Mouse (Mus musculus) stomach, embryonic 14.5 days (tissue): ENCODE data around the gene Ptpn13. TPM values are rescaled to one million over a fixed set of nuclear protein-coding genes. Genes with fewer than 3 reads are reported as not detected.
A peak's percentile ranks its signal among the peaks of the same experiment; 100 is the strongest.

Experiments
- ATAC-seq: fragments of 200-750 bp; cut with Nextera tagmentation; 2 replicates; pipeline ENCODE4 v1.8.0; 2017; ENCODE audit warnings: low read depth, moderate TSS enrichment; ENCODE audit not compliant: insufficient number of reproducible peaks, insufficient read depth, low FRiP score
- H3K27ac ChIP-seq: fragments of 300-500 bp; sonication (generic); 2 replicates; pipeline ENCODE4 v1.5.1; 2014; ENCODE audit warnings: mild to moderate bottlenecking, low read length, moderate library complexity, mixed read lengths
- H3K27me3 ChIP-seq: fragments of 300-500 bp; sonication (generic); 2 replicates; pipeline ENCODE4 v1.6.1; 2014; ENCODE audit warnings: low read length, control low read depth, mixed read lengths; ENCODE audit not compliant: control insufficient read depth, insufficient read depth
- H3K36me3 ChIP-seq: fragments of 300-500 bp; sonication (generic); 2 replicates; pipeline ENCODE4 v1.6.1; 2014; ENCODE audit warnings: mild to moderate bottlenecking, control low read depth, low read length, moderate library complexity, mixed read lengths; ENCODE audit not compliant: control insufficient read depth, insufficient read depth
- H3K4me1 ChIP-seq: fragments of 300-500 bp; sonication (generic); 2 replicates; pipeline ENCODE4 v1.6.1; 2014; ENCODE audit warnings: low read length, control low read depth, mixed read lengths; ENCODE audit not compliant: control insufficient read depth, insufficient read depth
- H3K4me2 ChIP-seq: fragments of 300-500 bp; sonication (generic); replicated peaks from 2 replicates; pipeline ENCODE4 v1.6.1; 2014; ENCODE audit warnings: low read depth, low read length, control low read depth
- H3K4me3 ChIP-seq: fragments of 300-500 bp; sonication (generic); 2 replicates; pipeline ENCODE4 v1.5.1; 2014; ENCODE audit warnings: low read depth, low read length, control low read depth
- H3K9ac ChIP-seq: fragments of 300-500 bp; sonication (generic); replicated peaks from 2 replicates; pipeline ENCODE4 v1.6.1; 2014; ENCODE audit warnings: low read depth, mild to moderate bottlenecking, control low read depth, low read length, moderate library complexity, mixed read lengths
- H3K9me3 ChIP-seq: fragments of 300-500 bp; sonication (generic); 2 replicates; pipeline ENCODE4 v1.6.1; 2016; ENCODE audit warnings: low read depth, low read length, control low read depth; ENCODE audit not compliant: control insufficient read depth
- WGBS: fragments of 180-500 bp; shearing (Covaris S2); extraction: QIAGEN DNeasy Blood & Tissue Kit; methylation state at CpG from one replicate; pipeline ENCODE4 v1.1.7; 2014; 5-methylcytosine and 5-hydroxymethylcytosine counted together
- polyA plus RNA-seq: library from polyadenylated mRNA; unstranded; fragments of >200 nt; fragmentation: Nextera tagmentation; extraction: Ambion mirVana; gene quantifications from 2 replicates; pipeline ENCODE4 v1.2.1, GENCODE M21; 2014

Gene Ptpn13
- polyA plus RNA-seq, 1 experiment from 2014 or later: 28.5 TPM

DNA sequence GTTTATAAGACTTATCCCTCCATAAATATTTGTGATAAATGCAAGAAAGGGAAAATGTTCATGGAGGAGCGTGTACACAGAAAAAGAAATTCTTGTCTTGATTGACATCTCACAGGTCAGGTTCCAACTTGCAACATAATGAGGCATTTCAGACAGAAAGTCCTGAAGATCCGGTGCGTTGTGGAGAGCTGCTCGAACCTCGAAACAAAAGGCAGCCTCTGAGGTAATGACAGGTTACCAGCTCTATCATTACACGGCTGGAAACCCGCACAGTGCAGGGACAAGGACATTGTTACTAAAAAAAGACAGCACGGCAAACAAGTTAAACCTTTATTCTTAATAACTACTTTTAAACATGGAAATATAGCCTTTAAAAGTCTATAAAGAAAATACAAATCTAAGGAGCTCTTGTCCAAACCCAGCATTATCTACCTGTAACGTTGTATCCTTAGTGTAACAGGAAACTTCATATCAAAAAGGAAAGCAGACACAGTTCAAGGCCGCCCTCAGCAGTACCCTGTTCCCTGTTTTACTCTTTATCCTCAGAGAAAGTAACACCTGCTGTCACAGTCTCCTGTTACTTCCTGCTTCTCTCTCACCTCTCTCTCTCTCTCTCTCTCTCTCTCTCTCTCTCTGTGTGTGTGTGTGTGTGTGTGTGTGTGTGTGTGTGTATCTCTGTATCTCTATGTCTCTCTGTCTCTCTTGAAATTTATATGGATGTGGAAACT is 12.8 kb upstream of the Ptpn13 start:
- H3K9ac ChIP-seq: no peak overlapping the region
- ATAC-seq: no peak
- WGBS: 51% methylated on average over 10 of the region's 10 CpGs
- H3K27me3 ChIP-seq: no peaks in the 10 kb centered on the region
- H3K4me3 ChIP-seq: no peak overlapping the region
- no peaks in the 10 kb centered on the region for H3K9me3 ChIP-seq
- no peak overlapping the region for H3K4me2 ChIP-seq
- no peaks in the 10 kb centered on the region for H3K4me1 ChIP-seq
- H3K36me3 ChIP-seq: no peaks in the 10 kb centered on the region
- 0 out of 2 replicates have a peak overlapping the region, but pooled peaks have one; percentile 21 for H3K27ac ChIP-seq

GRCm38 (mm10) chr5:103414542-103414941 is 10.4 kb upstream of the Ptpn13 start:
- no peaks in the 10 kb centered on the region for H3K27me3 ChIP-seq
- H3K4me2 ChIP-seq: no peak overlapping the region
- H3K27ac ChIP-seq: no peak overlapping the region
- 79% methylated on average over 3 of the region's 3 CpGs for WGBS
- no peaks in the 10 kb centered on the region for H3K36me3 ChIP-seq
- no peaks in the 10 kb centered on the region for H3K9me3 ChIP-seq
- no peak for ATAC-seq
- H3K4me1 ChIP-seq: 0 out of 2 replicates have a peak, but pooled peaks cover 6% of the 10 kb centered on the region
- H3K4me3 ChIP-seq: no peak overlapping the region
- H3K9ac ChIP-seq: no peak overlapping the region

GRCm38 (mm10) chr5:103418009-103418408 is 7.0 kb upstream of the Ptpn13 start:
- H3K4me3 ChIP-seq: no peak overlapping the region
- no peak overlapping the region for H3K4me2 ChIP-seq
- no peak overlapping the region for H3K9ac ChIP-seq
- H3K27ac ChIP-seq: no peak overlapping the region
- whole genome bisulfite sequencing: 60% methylated on average over 9 of the region's 9 CpGs
- H3K4me1 ChIP-seq: peaks cover 16% of the 10 kb centered on the region; the same call in 1 of the 2 replicates
- ATAC-seq: 0 out of 2 replicates have a peak, but pooled peaks have one; percentile 56
- no peaks in the 10 kb centered on the region for H3K36me3 ChIP-seq
- H3K27me3 ChIP-seq: no peaks in the 10 kb centered on the region
- no peaks in the 10 kb centered on the region for H3K9me3 ChIP-seq

DNA sequence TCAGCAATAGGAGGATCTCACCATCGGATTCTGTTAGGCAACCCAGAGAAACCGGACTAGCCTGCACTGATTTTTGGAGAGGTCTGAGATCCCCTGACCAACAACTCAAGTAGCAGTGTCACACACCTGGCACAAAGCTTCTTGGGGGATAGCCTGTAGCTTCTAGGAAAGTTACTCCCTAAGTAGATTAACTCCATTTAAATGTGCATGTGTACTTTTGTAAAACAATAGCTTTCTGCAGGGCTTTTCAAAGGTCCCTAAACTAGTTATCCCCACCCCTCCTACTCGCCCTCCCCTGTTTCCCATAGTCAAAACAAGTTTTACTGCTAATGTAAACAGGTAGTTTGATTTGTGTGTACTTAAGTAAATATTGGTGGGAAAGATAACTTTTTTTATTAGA is 6.1 kb upstream of the Ptpn13 start:
- Histone ChIP-seq H3K27ac (no peak overlapping the region), H3K4me2 (no peak overlapping the region), H3K36me3 (no peaks in the 10 kb centered on the region), H3K27me3 (no peaks in the 10 kb centered on the region), H3K9me3 (no peaks in the 10 kb centered on the region), H3K4me3 (no peak overlapping the region), H3K4me1 (peaks cover 16% of the 10 kb centered on the region; the same call in 1 of the 2 replicates), H3K9ac (no peak overlapping the region)
- 62% methylated on average over 3 of the region's 3 CpGs for WGBS
- no peak for ATAC-seq

DNA sequence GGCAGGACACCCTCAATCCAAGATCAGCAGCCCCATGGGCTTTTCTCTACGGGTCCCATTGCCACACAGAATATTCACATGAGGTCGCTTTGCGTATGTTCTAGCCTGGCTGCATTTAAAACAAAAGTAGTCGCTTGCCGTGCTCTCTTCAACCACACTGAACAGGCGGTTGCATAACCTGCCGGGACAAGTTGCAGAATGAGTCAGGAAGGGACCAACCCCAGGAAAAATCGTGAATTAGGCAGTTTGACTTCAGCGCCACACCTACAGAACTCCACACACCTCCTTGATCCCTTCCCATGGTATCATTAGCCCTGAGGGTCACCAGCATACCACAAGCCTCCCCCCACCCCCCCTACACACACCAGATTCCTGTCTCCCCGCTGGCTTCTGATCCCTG is 4.4 kb upstream of the Ptpn13 start:
- 48% methylated on average over 10 of the region's 10 CpGs for WGBS
- no peak overlapping the region for H3K4me2 ChIP-seq
- no peak for ATAC-seq
- no peak overlapping the region for H3K4me3 ChIP-seq
- no peaks in the 10 kb centered on the region for H3K9me3 ChIP-seq
- peak overlapping the region; percentile 74 for H3K27ac ChIP-seq
- H3K27me3 ChIP-seq: no peaks in the 10 kb centered on the region
- H3K36me3 ChIP-seq: no peaks in the 10 kb centered on the region
- H3K9ac ChIP-seq: no peak overlapping the region
- peaks cover 16% of the 10 kb centered on the region; the same call in 1 of the 2 replicates for H3K4me1 ChIP-seq

DNA sequence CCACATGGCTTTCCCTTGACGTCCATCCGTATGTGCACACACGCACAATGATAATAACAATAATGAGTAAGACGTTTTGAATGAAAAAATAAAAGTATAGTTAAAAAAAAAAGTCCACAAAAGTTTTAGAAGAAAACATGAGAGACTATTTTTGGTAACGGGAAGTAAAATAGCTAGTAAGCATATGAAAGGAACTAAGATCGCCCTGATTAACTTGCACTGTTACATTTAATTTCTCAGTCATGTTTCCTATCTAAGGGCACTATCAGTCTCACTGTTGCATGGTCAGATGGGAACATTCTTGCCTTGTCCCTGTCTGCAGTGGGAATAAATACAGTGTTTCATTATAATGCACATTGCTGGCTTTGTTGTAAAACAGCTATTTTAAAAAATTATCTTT is 2.4 kb upstream of the Ptpn13 start:
- Histone ChIP-seq H3K9me3 (no peaks in the 10 kb centered on the region), H3K4me3 (no peak overlapping the region), H3K36me3 (no peaks in the 10 kb centered on the region), H3K4me2 (no peak overlapping the region), H3K9ac (no peak overlapping the region), H3K4me1 (peaks cover 30% of the 10 kb centered on the region; the same call in 1 of the 2 replicates), H3K27ac (no peak overlapping the region), H3K27me3 (no peaks in the 10 kb centered on the region)
- ATAC-seq: no peak
- WGBS: 77% methylated on average over 6 of the region's 6 CpGs

DNA sequence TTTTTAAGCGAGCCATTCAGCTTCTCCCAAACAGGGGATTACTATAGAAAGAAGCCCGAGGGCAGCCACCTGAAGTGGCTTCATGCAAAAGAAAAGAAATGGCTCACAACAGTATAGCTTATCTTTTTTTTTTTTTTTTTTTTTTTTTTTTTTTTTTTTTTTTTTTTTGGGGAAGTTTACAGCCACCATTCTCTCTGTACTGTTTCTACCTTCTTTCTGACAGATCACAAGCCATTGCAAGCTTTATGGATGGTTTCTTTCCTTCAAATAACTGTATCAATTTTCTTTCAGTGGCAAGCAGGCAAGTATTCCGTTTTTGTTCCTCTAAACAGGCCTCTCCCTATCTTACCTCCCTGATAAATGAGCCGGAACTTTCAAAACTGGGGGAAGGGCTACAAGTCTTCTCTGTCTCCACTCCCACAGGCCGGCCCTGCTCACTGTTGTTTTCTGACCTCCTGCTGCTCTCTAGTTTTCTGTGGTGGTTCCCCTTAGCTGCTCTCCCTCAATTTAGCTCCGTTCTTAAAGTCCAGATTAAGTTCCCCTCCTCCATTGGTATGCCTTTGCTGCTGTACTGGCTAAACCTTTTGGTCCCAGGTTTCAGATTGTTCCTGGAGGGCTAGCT is 1.6 kb upstream of the Ptpn13 start:
- Histone ChIP-seq H3K4me1 (peaks cover 30% of the 10 kb centered on the region; the same call in 1 of the 2 replicates), H3K9ac (no peak overlapping the region), H3K36me3 (no peaks in the 10 kb centered on the region), H3K27ac (peak overlapping the region; percentile 64; the same call in 1 of the 2 replicates), H3K27me3 (no peaks in the 10 kb centered on the region), H3K4me2 (no peak overlapping the region; the same call in 1 of the 2 replicates), H3K9me3 (no peaks in the 10 kb centered on the region), H3K4me3 (no peak overlapping the region)
- 0 out of 2 replicates have a peak, but pooled peaks have one; percentile 16 for ATAC-seq
- WGBS: 28% methylated on average over 6 of the region's 6 CpGs

- 24% methylated on average over 5 of the region's 5 CpGs for WGBS
- H3K27me3 ChIP-seq: no peaks in the 10 kb centered on the region
- ATAC-seq: no peak
- peak overlapping the region; percentile 85 for H3K4me2 ChIP-seq
- no peak overlapping the region for H3K9ac ChIP-seq
- H3K4me3 ChIP-seq: peak overlapping the region; percentile 90
- no peaks in the 10 kb centered on the region for H3K9me3 ChIP-seq
- H3K4me1 ChIP-seq: peaks cover 26% of the 10 kb centered on the region; the same call in 1 of the 2 replicates
- peak overlapping the region; percentile 64; the same call in 1 of the 2 replicates for H3K27ac ChIP-seq
- H3K36me3 ChIP-seq: no peaks in the 10 kb centered on the region
Measured at GRCm38 (mm10) chr5:103423927-103424315, 1.1 kb upstream of the Ptpn13 start.
